Mouse (Mus musculus) G1E-ER4 (cell line): ENCODE measurements around the gene Capn10. TPM values are rescaled to one million over a fixed set of nuclear protein-coding genes. Genes with fewer than 3 reads are reported as not detected.

Experiments
- GATA1 ChIP-seq: IDR thresholded peaks from one replicate; pipeline ENCODE4 v1.8.0; 2012; ENCODE audit warnings: low read length, inconsistent platforms
- polyA plus RNA-seq: library from polyadenylated mRNA; stranded (reverse); fragments of >175 nt; gene quantifications from 2 replicates; pipeline ENCODE4 v1.2.3, GENCODE M21; 2012

The Capn10 gene
- polyA plus RNA-seq, 1 experiment = 49.4 TPM

GRCm38 (mm10) chr1:92937797-92938196 is 3.6 kb downstream of the Capn10 start:
- no peak for TF ChIP-seq GATA1

DNA sequence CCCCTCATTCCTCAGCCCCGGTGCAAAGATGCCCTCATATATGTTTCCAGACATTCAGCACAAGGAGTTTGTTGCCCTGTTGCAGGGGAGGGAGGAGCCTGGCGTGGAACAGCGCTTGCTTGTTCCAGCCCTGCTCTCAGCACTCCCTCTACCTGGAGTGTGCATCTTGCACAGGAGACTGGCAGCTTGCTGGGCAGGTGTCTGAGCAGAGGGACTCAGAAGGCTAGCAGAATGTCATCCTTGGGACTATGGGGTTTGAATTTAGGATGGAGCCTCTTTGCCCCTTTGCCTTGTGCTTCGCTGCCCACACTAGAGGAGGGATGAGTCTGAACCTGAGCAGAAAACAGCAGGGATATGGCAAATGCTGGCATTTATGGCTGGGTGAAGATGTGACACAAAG is 5.6 kb downstream of the Capn10 start:
- no peak for TF ChIP-seq GATA1

- TF ChIP-seq GATA1 = no peak
These were observed 9.2 kb downstream of the Capn10 start for GRCm38 (mm10) chr1:92943219-92943989.

DNA sequence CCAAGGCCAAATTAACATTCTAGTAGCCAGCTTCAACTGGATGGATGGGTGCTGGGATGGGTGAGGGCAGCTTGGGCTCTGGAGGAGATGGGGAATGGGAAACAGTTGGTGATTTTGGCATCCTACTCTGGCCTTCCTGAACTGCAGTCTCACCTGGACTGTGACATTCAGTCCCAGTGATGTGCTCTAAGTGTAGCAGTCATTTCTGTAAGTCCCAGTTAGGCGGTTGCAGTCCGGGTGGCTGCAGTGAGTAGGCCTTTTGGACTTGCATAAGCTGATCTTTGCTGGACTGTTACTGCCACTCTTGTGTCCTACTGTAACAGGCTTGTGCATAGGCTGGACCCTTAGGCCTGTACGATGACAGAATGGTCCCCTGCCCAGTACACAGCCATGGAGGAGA is 13.8 kb downstream of the Capn10 start:
- TF ChIP-seq GATA1 = no peak

DNA sequence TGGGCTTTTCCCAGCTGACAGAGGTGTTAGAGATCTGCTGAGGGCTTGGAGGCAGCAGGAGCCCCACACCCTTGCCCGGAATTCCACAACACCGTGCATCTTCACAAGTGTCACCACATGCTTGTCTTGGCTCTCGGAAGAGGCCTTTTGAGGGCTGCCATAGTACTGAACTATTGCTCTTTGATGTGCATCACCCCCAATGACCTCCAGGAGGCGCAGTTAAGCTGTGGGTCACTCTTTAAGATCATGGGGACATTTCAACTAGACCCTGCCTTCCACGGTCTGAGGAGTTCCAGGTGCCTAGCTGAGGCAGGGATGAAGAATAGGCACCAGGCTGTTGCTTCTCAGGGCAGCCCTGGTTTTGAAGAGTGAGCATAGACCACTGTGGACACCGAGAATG is 15.2 kb downstream of the Capn10 start:
- TF ChIP-seq GATA1 = no peak

DNA sequence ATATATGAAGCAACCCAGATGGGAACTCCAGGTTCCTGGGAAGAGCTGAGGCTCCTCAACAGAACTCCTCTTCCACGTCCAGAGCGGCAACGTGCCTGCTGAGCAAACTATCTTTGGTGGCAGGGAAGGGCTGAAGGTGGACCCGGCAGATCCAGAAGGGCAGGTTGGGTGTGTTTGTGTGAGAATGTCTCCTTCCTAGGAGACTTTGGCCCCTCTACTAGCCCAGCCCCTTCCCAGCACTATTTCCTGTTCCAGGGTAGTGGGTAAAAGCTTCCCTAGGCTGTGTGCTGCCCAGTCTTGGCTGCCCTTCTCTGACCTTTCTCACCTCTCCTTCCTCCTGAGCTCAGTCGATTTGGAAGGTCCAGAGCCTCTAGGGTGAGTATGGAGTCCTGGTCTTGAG is 16.4 kb downstream of the Capn10 start, which contains the start of gene Gpr35:
Gpr35 (plus strand) TSS at position 259 of the 400 bp plus-strand sequence.
- no peak for TF ChIP-seq GATA1

DNA sequence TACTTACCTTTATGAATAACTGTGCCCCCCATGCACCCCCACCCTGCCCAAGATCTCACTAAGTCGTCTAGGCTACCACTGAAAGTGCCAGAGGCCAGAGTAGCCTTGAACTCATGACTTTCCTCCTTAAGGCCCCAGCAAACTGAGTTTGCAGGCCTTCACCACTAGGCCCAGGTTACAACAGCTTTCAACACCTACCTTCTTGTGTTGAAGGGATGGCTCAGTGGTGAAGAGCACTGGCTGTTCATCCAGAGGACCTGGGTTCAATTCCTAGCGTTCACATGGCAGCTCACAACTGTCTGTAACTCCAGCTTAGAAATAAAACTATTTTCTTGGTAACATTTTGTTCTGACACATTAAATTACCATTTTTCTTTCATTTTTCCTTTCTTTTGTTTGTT is 19.5 kb downstream of the Capn10 start:
- no peak for TF ChIP-seq GATA1

DNA sequence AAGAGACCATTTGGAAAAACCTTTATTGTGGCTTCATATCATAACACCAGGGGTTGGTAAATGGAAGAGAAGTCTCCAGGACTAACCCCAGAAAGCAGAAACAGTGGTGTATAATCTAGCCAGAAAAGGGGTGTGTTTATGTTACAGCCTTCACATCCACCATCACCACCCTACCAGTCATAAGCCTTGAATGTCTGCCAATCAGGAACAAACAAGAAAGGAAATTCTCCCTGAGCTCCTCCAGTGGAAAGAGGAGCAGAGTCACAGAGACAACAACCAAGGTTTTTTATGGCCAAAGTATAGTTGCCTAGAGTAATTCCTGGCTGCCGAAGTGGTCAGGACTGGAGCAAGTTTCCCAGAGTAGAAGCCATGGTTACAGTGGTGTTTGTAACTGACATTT is 24.8 kb downstream of the Capn10 start:
- no peak for TF ChIP-seq GATA1

- no peak for TF ChIP-seq GATA1
These were observed 38.0 kb downstream of the Capn10 start for GRCm38 (mm10) chr1:92971879-92972795.

DNA sequence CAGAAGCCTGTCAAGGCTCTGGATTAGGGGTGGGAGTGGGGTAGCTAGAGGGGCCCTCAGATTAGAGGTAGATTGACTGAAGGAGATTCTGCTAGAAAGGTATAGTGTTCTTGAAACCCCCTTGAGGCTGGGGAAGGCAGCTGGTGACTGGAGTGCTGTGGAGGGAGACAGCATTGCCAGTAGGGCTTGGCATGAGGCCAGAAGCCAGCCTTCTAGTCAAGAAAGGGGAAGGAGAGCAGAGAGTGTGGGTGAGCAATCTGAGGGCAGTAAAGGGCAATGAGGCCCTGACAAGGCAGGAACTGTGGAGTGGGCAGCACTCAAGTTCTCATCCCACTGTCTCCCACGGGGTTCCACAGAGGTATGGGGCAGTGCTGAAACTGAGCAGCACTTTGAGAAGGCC is 38.7 kb downstream of the Capn10 start:
- TF ChIP-seq GATA1 = no peak

GRCm38 (mm10) chr1:92976141-92976566 is 42.0 kb downstream of the Capn10 start:
- TF ChIP-seq GATA1 = no peak

- TF ChIP-seq GATA1 = no peak
These were observed 44.5 kb downstream of the Capn10 start for GRCm38 (mm10) chr1:92978645-92979044.

DNA sequence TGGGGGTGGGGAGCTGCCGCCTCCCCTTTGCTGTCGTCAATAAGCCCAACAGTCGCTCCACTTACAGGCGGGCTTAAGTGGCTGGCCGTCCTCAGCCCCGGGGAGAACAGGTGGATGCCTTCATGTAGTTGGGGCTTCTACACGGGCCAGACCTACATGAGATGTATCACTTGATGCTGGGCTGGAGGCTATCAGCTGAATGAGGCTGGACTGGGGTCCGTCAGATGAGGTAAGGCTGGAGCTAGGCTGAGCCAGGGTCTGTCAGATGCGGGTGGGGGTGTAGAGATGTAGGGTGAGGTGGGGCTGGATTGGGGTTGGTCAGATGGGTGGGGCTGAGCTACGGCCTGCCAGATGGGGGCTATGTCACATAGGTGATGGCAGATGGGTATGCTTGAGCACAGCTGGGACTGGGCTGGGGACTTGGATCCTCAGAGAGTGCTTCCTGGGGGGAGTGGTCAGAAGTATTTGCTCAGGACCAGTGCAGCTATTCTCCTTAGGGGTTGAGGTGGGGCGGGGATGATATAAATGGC is 45.0 kb downstream of the Capn10 start:
- no peak for TF ChIP-seq GATA1

DNA sequence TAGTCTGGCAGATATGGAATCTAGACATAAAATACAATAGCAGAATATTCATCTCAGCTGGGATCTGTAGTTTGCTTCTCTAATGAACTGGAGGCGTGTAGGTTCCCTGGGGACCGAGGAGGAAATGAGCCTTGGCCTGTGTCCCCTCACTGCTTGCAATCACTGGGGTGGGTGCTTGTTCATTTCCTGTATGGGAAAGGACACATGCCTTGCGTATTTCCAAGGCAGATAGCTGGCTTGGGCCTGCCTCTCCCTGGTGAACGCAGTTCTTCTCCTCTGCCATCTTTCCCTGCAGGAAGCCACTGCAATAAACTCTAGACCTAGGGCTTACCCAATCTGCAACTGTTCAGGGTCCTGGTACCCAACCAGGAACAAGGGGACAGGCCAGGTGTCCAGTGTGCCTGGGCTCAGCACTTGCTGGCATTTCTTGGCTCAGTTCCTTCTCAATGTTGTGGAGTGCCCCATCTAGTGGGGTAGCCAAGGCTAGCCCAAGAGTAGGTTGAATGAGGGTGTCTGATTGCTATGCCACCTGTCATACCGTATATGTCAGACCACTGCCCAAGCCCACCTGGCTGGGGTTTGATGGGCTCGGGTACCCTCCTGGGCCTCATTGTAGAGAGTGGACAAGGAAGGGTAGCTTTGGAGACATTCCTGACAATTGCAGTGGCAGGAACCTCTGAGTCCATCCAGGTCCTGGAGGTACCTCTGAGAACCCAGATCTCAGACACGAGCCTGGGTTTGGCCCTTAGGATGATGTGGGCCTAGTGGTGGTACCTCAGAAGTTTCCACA is 47.1 kb downstream of the Capn10 start:
- TF ChIP-seq GATA1 = no peak

DNA sequence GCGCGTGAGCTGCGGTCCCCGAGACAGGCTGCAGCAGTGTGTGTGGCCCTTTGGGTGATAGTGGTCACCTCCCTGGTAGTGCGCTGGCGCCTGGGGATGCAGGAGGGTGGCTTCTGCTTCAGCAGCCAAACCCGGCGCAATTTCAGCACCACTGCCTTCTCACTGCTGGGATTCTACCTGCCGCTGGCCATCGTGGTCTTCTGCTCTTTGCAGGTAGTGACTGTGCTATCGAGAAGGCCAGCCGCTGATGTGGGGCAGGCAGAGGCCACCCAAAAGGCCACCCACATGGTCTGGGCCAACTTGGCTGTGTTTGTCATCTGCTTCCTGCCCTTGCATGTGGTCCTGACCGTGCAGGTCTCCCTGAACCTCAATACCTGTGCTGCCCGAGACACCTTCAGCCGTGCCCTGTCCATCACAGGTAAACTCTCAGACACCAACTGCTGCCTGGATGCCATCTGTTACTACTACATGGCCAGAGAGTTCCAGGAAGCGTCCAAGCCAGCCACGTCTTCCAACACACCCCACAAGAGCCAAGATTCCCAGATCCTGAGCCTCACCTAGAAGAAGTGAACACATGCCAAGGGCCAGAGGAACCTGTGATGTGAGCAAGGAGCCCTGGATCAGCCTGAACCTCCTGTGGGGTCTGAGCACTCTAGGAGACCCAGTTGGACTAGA is 48.9 kb downstream of the Capn10 start:
- TF ChIP-seq GATA1 = no peak
